Mouse (Mus musculus): Measurements from ENCODE around the gene Sod1.

DNA sequence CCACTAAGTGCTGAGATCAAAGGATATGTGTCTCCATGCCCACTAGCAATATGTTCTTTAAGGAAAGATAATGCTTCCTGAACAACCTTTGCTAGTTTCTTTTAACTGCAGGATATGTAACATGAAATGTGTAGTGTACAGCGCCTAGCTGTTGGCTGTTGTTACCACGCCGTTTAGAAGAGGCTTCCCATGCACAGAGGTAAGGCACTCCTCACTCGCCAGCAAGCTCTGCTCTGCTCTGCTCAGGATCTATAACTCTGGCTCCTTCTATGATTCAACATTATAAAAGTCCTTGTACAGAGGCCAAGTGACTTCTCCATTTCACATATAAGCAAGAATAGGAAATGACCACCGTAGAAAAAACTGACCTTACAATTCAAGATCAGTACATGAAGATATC lies 39.1 kb downstream of the Sod1 start:
- no peak for TF ChIP-seq CTCF (IDR thresholded peaks at IDR 0.05; ENCODE audit: low read depth)
- TF ChIP-seq EP300 (IDR thresholded peaks at IDR 0.05; ENCODE audit: low read depth), result no peak

Data from heart, postnatal 0 days (tissue).